Mouse (Mus musculus) forebrain, postnatal 0 days (tissue): ENCODE measurements at regions not wholly inside any gene's neighbourhood (a gene's known extent, or its start where the extent isn't known, plus 50 kb on each side); places are given as distances from the start of the nearest gene placed in this dataset.

Experiments
- ATAC-seq: fragments of 200-750 bp; cut with Nextera tagmentation; 2 replicates; pipeline ENCODE4 v1.8.0; 2017; ENCODE audit warnings: mild to moderate bottlenecking, moderate library complexity
- DNase-seq: peaks from one replicate; pipeline ENCODE4 v3.0.0-alpha.2; 2015
- H3K27ac ChIP-seq: fragments of 300-500 bp; sonication (generic); 2 replicates; pipeline ENCODE4 v1.5.1; 2014; ENCODE audit warnings: low read depth, mild to moderate bottlenecking, antibody characterized with exemption, low read length, moderate library complexity, mixed read lengths
- H3K27me3 ChIP-seq: fragments of 300-500 bp; sonication (generic); 2 replicates; pipeline ENCODE4 v1.6.1; 2014; ENCODE audit warnings: mild to moderate bottlenecking, low read length, mixed read lengths; ENCODE audit not compliant: insufficient read depth
- H3K36me3 ChIP-seq: fragments of 300-500 bp; sonication (generic); 2 replicates; pipeline ENCODE4 v1.6.1; 2014; ENCODE audit warnings: mild to moderate bottlenecking, moderate library complexity; ENCODE audit not compliant: insufficient read depth
- H3K4me1 ChIP-seq: fragments of 300-500 bp; sonication (generic); 2 replicates; pipeline ENCODE4 v1.6.1; 2014; ENCODE audit warnings: antibody characterized with exemption; ENCODE audit not compliant: insufficient read depth
- H3K4me2 ChIP-seq: fragments of 300-500 bp; sonication (generic); 2 replicates; pipeline ENCODE4 v1.6.1; 2014; ENCODE audit warnings: low read depth, mild to moderate bottlenecking, moderate library complexity
- H3K4me3 ChIP-seq: fragments of 300-500 bp; sonication (generic); 2 replicates; pipeline ENCODE4 v1.5.1; 2014; ENCODE audit warnings: low read depth, low read length, mixed read lengths
- H3K9ac ChIP-seq: fragments of 300-500 bp; sonication (generic); 2 replicates; pipeline ENCODE4 v1.6.1; 2014; ENCODE audit warnings: mild to moderate bottlenecking
- H3K9me3 ChIP-seq: fragments of 300-500 bp; sonication (generic); 2 replicates; pipeline ENCODE4 v1.6.1; 2016; ENCODE audit warnings: low read length
- CTCF ChIP-seq: sonication (generic); IDR thresholded peaks from 2 replicates; pipeline ENCODE4 v1.5.1; 2016; ENCODE audit warnings: antibody characterized with exemption, control low read depth, low read depth
- WGBS: fragments of 180-500 bp; shearing (Covaris S2); extraction: QIAGEN DNeasy Blood & Tissue Kit; methylation state at CpG from one replicate; pipeline ENCODE4 v1.1.7; 2014; 5-methylcytosine and 5-hydroxymethylcytosine counted together

GRCm38 (mm10) chr16:52746186-52746585, 292.3 kb upstream of the Alcam start:
- Histone ChIP-seq H3K4me2 (no peak overlapping the region), H3K4me3 (no peak overlapping the region), H3K9ac (no peak overlapping the region), H3K27ac (no peak overlapping the region), H3K27me3 (no peaks in the 10 kb centered on the region), H3K36me3 (no peaks in the 10 kb centered on the region), H3K9me3 (no peaks in the 10 kb centered on the region), H3K4me1 (no peaks in the 10 kb centered on the region)
- WGBS, result 43% methylated on average over 3 of the region's 3 CpGs
- ATAC-seq, result no peak
- DNase-seq, result no peak
- no peak for TF ChIP-seq CTCF

- 61% methylated on average over 5 of the region's 5 CpGs for WGBS
- no peak overlapping the region for H3K9ac ChIP-seq
- no peaks in the 10 kb centered on the region for H3K4me1 ChIP-seq
- no peak overlapping the region for H3K27ac ChIP-seq
- peak; percentile 50 for ATAC-seq
- H3K36me3 ChIP-seq, result no peaks in the 10 kb centered on the region
- H3K27me3 ChIP-seq, result no peaks in the 10 kb centered on the region
- TF ChIP-seq CTCF, result no peak
- no peak overlapping the region for H3K4me2 ChIP-seq
- H3K9me3 ChIP-seq, result no peaks in the 10 kb centered on the region
- no peak overlapping the region for H3K4me3 ChIP-seq
- peak; percentile 9 for DNase-seq
Observed at GRCm38 (mm10) chr16:52744720-52745119, 290.8 kb upstream of the Alcam start.

DNA sequence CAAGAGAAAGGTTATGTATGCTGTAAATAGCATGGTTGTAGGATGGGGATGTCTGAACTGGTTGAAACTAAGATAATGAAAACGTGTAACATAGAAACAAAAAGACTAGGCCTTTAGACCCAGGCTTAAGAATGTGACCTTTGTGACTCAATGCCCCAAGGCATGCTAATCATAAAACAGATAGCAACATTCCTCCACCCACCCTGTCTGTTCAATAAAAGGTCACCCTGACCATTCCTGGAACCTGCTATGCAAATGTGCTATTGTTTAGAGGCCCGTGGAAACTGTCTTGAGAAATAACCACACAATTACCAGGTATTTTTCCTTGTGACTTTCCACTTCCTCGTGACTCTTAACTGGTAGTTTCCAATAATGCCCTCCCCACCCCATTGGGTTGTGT, 288.3 kb upstream of the Alcam start:
- Histone ChIP-seq H3K27me3 (no peaks in the 10 kb centered on the region), H3K27ac (no peak overlapping the region), H3K4me3 (no peak overlapping the region), H3K9ac (no peak overlapping the region), H3K36me3 (no peaks in the 10 kb centered on the region), H3K4me2 (no peak overlapping the region), H3K4me1 (no peaks in the 10 kb centered on the region), H3K9me3 (no peaks in the 10 kb centered on the region)
- DNase-seq (no peak), ATAC-seq (no peak)
- no peak for TF ChIP-seq CTCF
- WGBS, result 75% methylated on average over 3 of the region's 3 CpGs

GRCm38 (mm10) chr16:52726120-52726844, 272.4 kb upstream of the Alcam start:
- TF ChIP-seq CTCF, result no peak
- 84% methylated on average over 3 of the region's 3 CpGs for WGBS
- no peak overlapping the region for H3K4me2 ChIP-seq
- H3K9me3 ChIP-seq, result no peaks in the 10 kb centered on the region
- DNase-seq, result no peak
- H3K9ac ChIP-seq, result no peak overlapping the region
- no peak overlapping the region for H3K27ac ChIP-seq
- no peaks in the 10 kb centered on the region for H3K4me1 ChIP-seq
- ATAC-seq, result no peak
- no peaks in the 10 kb centered on the region for H3K27me3 ChIP-seq
- no peaks in the 10 kb centered on the region for H3K36me3 ChIP-seq
- no peak overlapping the region for H3K4me3 ChIP-seq

- Histone ChIP-seq H3K4me3 (no peak overlapping the region), H3K4me1 (no peaks in the 10 kb centered on the region), H3K4me2 (no peak overlapping the region), H3K27me3 (no peaks in the 10 kb centered on the region), H3K9ac (no peak overlapping the region), H3K36me3 (no peaks in the 10 kb centered on the region), H3K27ac (no peak overlapping the region), H3K9me3 (no peaks in the 10 kb centered on the region)
- no peak for TF ChIP-seq CTCF
- WGBS, result 91% methylated on average over 1 of the region's 1 CpGs
- ATAC-seq, result no peak
- DNase-seq, result no peak
Observed at GRCm38 (mm10) chr16:52718231-52718932, 264.5 kb upstream of the Alcam start.

DNA sequence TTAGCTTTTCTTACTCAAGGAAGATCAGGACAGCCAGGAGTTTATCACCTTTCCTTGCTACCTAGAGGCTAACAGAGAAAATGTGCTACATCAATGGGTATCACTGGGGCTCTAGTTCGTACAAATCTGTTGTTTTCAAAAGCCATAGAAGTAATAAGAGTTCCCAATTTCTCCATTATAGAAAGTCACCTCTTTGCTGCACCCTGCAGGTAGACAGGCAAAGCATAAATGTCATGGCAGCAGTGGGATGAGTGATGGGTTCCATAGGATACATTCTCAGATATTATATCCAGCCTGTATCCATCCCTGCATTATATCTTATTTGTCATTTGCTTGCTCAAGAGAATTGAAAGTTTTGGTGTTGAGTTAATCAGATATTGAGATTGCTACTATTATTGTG, 236.4 kb upstream of the Alcam start:
- Histone ChIP-seq H3K27me3 (no peaks in the 10 kb centered on the region), H3K9ac (no peak overlapping the region), H3K9me3 (no peaks in the 10 kb centered on the region), H3K4me1 (no peaks in the 10 kb centered on the region), H3K36me3 (no peaks in the 10 kb centered on the region), H3K27ac (no peak overlapping the region), H3K4me2 (no peak overlapping the region), H3K4me3 (no peak overlapping the region)
- WGBS, result 80% methylated on average over 1 of the region's 1 CpGs
- TF ChIP-seq CTCF, result no peak
- no peak for DNase-seq
- no peak for ATAC-seq

- ATAC-seq (no peak), DNase-seq (no peak)
- no peak for TF ChIP-seq CTCF
- H3K27me3 ChIP-seq, result no peaks in the 10 kb centered on the region
- no peaks in the 10 kb centered on the region for H3K36me3 ChIP-seq
- H3K4me2 ChIP-seq, result no peak overlapping the region
- no peaks in the 10 kb centered on the region for H3K9me3 ChIP-seq
- H3K9ac ChIP-seq, result no peak overlapping the region
- no peak overlapping the region for H3K27ac ChIP-seq
- no peak overlapping the region for H3K4me3 ChIP-seq
- H3K4me1 ChIP-seq, result no peaks in the 10 kb centered on the region
Observed at GRCm38 (mm10) chr16:52654825-52655224, 201.0 kb upstream of the Alcam start.
